Mouse (Mus musculus) midbrain, embryonic 12.5 days (tissue): Measurements from ENCODE around the gene Zfp362. TPM values are rescaled to one million over a fixed set of nuclear protein-coding genes. Genes with fewer than 3 reads are reported as not detected.

ENCODE experiments used
- ATAC-seq: fragments of 200-750 bp; cut with Nextera tagmentation; 2 replicates; pipeline ENCODE4 v1.8.0; 2017; ENCODE audit warnings: low read depth, moderate TSS enrichment, moderate library complexity; ENCODE audit not compliant: low FRiP score
- H3K27ac ChIP-seq: fragments of 300-500 bp; sonication (generic); replicated peaks from 2 replicates; pipeline ENCODE4 v1.5.1; 2016; ENCODE audit warnings: mild to moderate bottlenecking
- H3K27me3 ChIP-seq: fragments of 300-500 bp; sonication (generic); 2 replicates; pipeline ENCODE4 v1.6.1; 2016; ENCODE audit warnings: mild to moderate bottlenecking
- H3K36me3 ChIP-seq: fragments of 300-500 bp; sonication (generic); 2 replicates; pipeline ENCODE4 v1.6.1; 2016
- H3K4me1 ChIP-seq: fragments of 300-500 bp; sonication (generic); 2 replicates; pipeline ENCODE4 v1.6.1; 2016
- H3K4me2 ChIP-seq: fragments of 300-500 bp; sonication (generic); replicated peaks from 2 replicates; pipeline ENCODE4 v1.6.1; 2016; ENCODE audit warnings: mild to moderate bottlenecking, moderate library complexity
- H3K4me3 ChIP-seq: fragments of 300-500 bp; sonication (generic); 2 replicates; pipeline ENCODE4 v1.5.1; 2016; ENCODE audit warnings: mild to moderate bottlenecking
- H3K9ac ChIP-seq: fragments of 300-500 bp; sonication (generic); replicated peaks from 2 replicates; pipeline ENCODE4 v1.6.1; 2016; ENCODE audit warnings: mild to moderate bottlenecking, moderate library complexity
- H3K9me3 ChIP-seq: fragments of 300-500 bp; sonication (generic); 2 replicates; pipeline ENCODE4 v1.6.1; 2016; ENCODE audit warnings: mild to moderate bottlenecking
- WGBS: fragments of 180-500 bp; shearing (Covaris S2); methylation state at CpG from one replicate; pipeline ENCODE4 v1.1.7; 2016; 5-methylcytosine and 5-hydroxymethylcytosine counted together
- polyA plus RNA-seq: library from polyadenylated mRNA; unstranded; fragments of >200 nt; fragmentation: Nextera tagmentation; extraction: Ambion mirVana; gene quantifications from 2 replicates; pipeline ENCODE4 v1.2.1, GENCODE M21; 2016

Zfp362 gene
- polyA plus RNA-seq, 1 experiment from 2014 or later, result 43.5 TPM

- Histone ChIP-seq H3K4me2 (no peak overlapping the region), H3K27me3 (no peaks in the 10 kb centered on the region), H3K4me1 (peaks cover 44% of the 10 kb centered on the region), H3K4me3 (no peak overlapping the region), H3K9ac (no peak overlapping the region), H3K36me3 (peaks cover 38% of the 10 kb centered on the region), H3K27ac (no peak overlapping the region), H3K9me3 (no peaks in the 10 kb centered on the region)
- ATAC-seq, result no peak
- WGBS, result 92% methylated on average over 8 of the region's 8 CpGs
Observed at GRCm38 (mm10) chr4:128794198-128794597, 11.6 kb downstream of the Zfp362 start.

DNA sequence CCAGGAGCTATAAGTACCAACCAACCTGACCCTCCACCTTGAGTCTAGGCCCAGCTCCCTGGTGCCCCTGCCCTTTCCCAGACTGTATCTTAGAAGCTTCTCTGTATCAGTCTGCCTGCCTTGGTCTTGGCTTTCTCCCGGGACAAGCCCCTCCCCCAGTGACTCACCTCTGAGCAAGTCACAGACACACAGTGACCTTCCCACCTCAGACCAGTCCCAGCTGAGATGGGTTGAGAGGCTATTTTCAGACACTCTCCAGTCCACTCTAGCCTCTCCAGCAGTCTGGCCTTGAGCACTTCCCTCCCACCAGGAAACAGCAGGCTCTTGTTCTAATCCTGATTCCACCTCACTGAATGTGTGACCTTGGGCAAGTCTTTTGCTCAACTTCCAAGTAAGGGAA is 12.1 kb downstream of the Zfp362 start:
- 86% methylated on average over 1 of the region's 1 CpGs for WGBS
- no peak for ATAC-seq
- H3K27me3 ChIP-seq, result no peaks in the 10 kb centered on the region
- H3K27ac ChIP-seq, result no peak overlapping the region
- no peak overlapping the region for H3K9ac ChIP-seq
- H3K36me3 ChIP-seq, result peaks cover 38% of the 10 kb centered on the region
- peaks cover 40% of the 10 kb centered on the region for H3K4me1 ChIP-seq
- no peak overlapping the region for H3K4me3 ChIP-seq
- H3K9me3 ChIP-seq, result no peaks in the 10 kb centered on the region
- no peak overlapping the region for H3K4me2 ChIP-seq

GRCm38 (mm10) chr4:128789646-128790045 is 16.2 kb downstream of the Zfp362 start:
- Histone ChIP-seq H3K4me2 (no peak overlapping the region), H3K27ac (no peak overlapping the region), H3K4me1 (peaks cover 10% of the 10 kb centered on the region), H3K27me3 (no peaks in the 10 kb centered on the region), H3K36me3 (peaks cover 76% of the 10 kb centered on the region), H3K9me3 (no peaks in the 10 kb centered on the region), H3K9ac (no peak overlapping the region), H3K4me3 (no peak overlapping the region)
- ATAC-seq, result no peak
- WGBS, result 50% methylated on average over 18 of the region's 18 CpGs

DNA sequence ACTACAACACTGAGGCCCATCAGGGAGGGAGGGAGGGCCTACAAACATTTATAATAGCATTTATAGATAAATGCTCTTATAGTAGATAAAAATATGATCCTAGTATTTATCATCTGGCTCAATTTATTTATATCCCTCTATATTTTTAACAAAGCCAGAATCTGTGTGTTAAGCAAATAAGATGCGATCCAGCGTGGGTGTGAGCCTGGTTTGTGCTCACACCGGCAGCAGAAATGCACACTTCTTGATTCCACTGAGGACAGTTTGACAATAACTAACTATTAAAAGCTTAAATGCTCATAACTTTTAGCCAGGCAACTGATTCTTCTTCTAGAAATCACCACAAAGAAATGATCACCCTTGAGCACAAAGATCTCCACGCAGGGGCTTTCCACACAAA is 17.7 kb downstream of the Zfp362 start:
- Histone ChIP-seq H3K36me3 (peaks cover 79% of the 10 kb centered on the region), H3K4me3 (no peak overlapping the region), H3K9ac (no peak overlapping the region), H3K27ac (no peak overlapping the region), H3K9me3 (no peaks in the 10 kb centered on the region), H3K27me3 (no peaks in the 10 kb centered on the region), H3K4me1 (peaks cover 10% of the 10 kb centered on the region), H3K4me2 (no peak overlapping the region)
- ATAC-seq, result no peak
- WGBS, result 98% methylated on average over 4 of the region's 4 CpGs

- H3K27ac ChIP-seq, result no peak overlapping the region
- peaks cover 10% of the 10 kb centered on the region for H3K4me1 ChIP-seq
- no peaks in the 10 kb centered on the region for H3K27me3 ChIP-seq
- H3K9ac ChIP-seq, result no peak overlapping the region
- no peak overlapping the region for H3K4me3 ChIP-seq
- H3K9me3 ChIP-seq, result no peaks in the 10 kb centered on the region
- no peak overlapping the region for H3K4me2 ChIP-seq
- 88% methylated on average over 24 of the region's 24 CpGs for WGBS
- H3K36me3 ChIP-seq, result peaks cover 83% of the 10 kb centered on the region
- ATAC-seq, result no peak
Observed at GRCm38 (mm10) chr4:128787023-128787939, 18.6 kb downstream of the Zfp362 start.

GRCm38 (mm10) chr4:128785921-128786654 is 19.8 kb downstream of the Zfp362 start:
- WGBS, result 94% methylated on average over 11 of the region's 11 CpGs
- no peak for ATAC-seq

GRCm38 (mm10) chr4:128784950-128785631 is 20.8 kb downstream of the Zfp362 start:
- H3K9ac ChIP-seq, result no peak overlapping the region
- H3K36me3 ChIP-seq, result peaks cover 88% of the 10 kb centered on the region
- H3K27ac ChIP-seq, result no peak overlapping the region
- WGBS, result 96% methylated on average over 15 of the region's 15 CpGs
- no peaks in the 10 kb centered on the region for H3K4me1 ChIP-seq
- no peak overlapping the region for H3K4me3 ChIP-seq
- no peaks in the 10 kb centered on the region for H3K27me3 ChIP-seq
- no peak for ATAC-seq
- no peak overlapping the region for H3K4me2 ChIP-seq
- H3K9me3 ChIP-seq, result no peaks in the 10 kb centered on the region

More at GRCm38 (mm10) chr4:128785921-128786654, 19.8 kb downstream of the Zfp362 start:
- Histone ChIP-seq H3K27ac (no peak overlapping the region), H3K4me2 (no peak overlapping the region), H3K9ac (no peak overlapping the region), H3K36me3 (peaks cover 86% of the 10 kb centered on the region), H3K27me3 (no peaks in the 10 kb centered on the region), H3K9me3 (no peaks in the 10 kb centered on the region), H3K4me3 (no peak overlapping the region), H3K4me1 (peaks cover 7% of the 10 kb centered on the region)

GRCm38 (mm10) chr4:128782645-128783044 is 23.2 kb downstream of the Zfp362 start:
- Histone ChIP-seq H3K36me3 (peaks cover 92% of the 10 kb centered on the region), H3K4me3 (no peak overlapping the region), H3K4me1 (no peaks in the 10 kb centered on the region), H3K9me3 (no peaks in the 10 kb centered on the region), H3K27me3 (no peaks in the 10 kb centered on the region), H3K4me2 (no peak overlapping the region), H3K9ac (no peak overlapping the region), H3K27ac (no peak overlapping the region)
- ATAC-seq, result no peak
- WGBS, result 84% methylated on average over 4 of the region's 4 CpGs

- Histone ChIP-seq H3K9ac (no peak overlapping the region), H3K4me1 (no peaks in the 10 kb centered on the region), H3K27ac (no peak overlapping the region), H3K4me3 (no peak overlapping the region), H3K4me2 (no peak overlapping the region), H3K9me3 (no peaks in the 10 kb centered on the region), H3K27me3 (no peaks in the 10 kb centered on the region), H3K36me3 (peaks cover 94% of the 10 kb centered on the region)
- 94% methylated on average over 7 of the region's 7 CpGs for WGBS
- no peak for ATAC-seq
Observed at GRCm38 (mm10) chr4:128782037-128782436, 23.8 kb downstream of the Zfp362 start.

DNA sequence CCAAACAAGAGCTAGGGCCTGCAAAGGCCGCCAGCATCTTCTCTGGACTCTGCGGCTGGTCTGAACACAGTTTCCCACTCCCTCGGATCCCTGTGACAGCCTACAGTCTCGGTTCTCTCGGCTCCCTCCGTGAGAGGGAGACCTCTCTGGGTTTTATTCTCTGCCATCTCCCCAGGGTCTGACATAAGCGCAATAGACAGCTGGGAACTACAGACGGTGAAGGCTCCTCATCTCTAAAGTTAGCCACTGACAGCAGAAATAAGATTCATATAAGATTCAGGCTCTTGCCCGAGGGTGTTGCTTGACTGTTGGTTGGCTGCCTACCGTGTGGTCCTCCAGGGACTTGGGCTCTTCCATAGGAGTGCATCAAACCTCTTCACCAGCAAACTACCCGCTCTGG is 28.3 kb downstream of the Zfp362 start:
- peaks cover 96% of the 10 kb centered on the region for H3K36me3 ChIP-seq
- no peaks in the 10 kb centered on the region for H3K9me3 ChIP-seq
- no peaks in the 10 kb centered on the region for H3K27me3 ChIP-seq
- H3K4me1 ChIP-seq, result peaks cover 2% of the 10 kb centered on the region; the same call in 1 of the 2 replicates
- no peak overlapping the region for H3K4me3 ChIP-seq
- H3K9ac ChIP-seq, result no peak overlapping the region; the same call in 1 of the 2 replicates
- no peak for ATAC-seq
- no peak overlapping the region for H3K4me2 ChIP-seq
- WGBS, result 84% methylated on average over 11 of the region's 11 CpGs
- peak overlapping the region; percentile 52 for H3K27ac ChIP-seq

DNA sequence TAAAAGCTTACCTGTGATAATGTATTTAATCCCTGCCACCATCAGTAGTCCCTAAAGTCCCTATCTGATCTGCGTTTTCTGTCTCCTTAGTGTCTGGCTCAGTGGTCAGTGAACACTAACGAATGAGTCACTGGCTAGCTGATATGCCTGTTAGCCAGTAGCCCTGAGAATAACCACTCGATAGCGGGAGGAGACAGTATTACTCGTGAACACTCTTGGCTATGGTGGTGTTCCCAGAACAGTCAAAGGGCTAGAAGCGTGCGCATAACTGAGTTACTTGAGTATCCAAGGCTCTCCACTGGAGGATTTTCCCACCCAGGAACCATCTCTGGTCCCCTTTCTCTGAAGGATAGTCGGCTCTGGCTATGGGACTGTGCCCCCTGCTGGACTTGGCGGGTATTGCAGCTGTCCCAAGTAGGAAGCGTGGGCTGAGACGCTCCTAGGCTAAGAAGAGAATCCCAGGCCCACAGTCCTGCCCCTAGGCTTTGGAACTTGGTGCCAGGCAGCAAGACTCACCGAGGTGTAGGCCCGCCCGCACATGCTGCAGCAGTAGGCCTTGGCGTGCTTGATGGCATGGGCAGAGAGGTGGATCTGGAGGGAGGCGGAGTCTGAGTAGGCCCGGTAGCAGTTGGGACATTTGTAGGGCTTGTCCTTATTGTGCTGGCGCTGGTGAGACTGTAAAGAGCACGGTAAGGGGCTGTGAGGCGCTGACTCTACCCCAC is 29.1 kb downstream of the Zfp362 start:
- H3K27ac ChIP-seq, result peak overlapping the region; percentile 52; the same call in 1 of the 2 replicates
- H3K4me2 ChIP-seq, result no peak overlapping the region
- 49% methylated on average over 20 of the region's 20 CpGs for WGBS
- peaks cover 96% of the 10 kb centered on the region for H3K36me3 ChIP-seq
- ATAC-seq, result peak; percentile 80
- no peak overlapping the region for H3K9ac ChIP-seq
- H3K27me3 ChIP-seq, result no peaks in the 10 kb centered on the region
- H3K9me3 ChIP-seq, result no peaks in the 10 kb centered on the region
- H3K4me1 ChIP-seq, result peaks cover 2% of the 10 kb centered on the region; the same call in 1 of the 2 replicates
- no peak overlapping the region for H3K4me3 ChIP-seq
